Mouse (Mus musculus): ENCODE results near the gene 3110082I17Rik.
A peak's percentile ranks its signal among the peaks of the same experiment; 100 is the strongest.

GRCm38 (mm10) chr5:139331742-139332141 lies 128.6 kb downstream of the 3110082I17Rik start:
- TF ChIP-seq JUN (IDR thresholded peaks at IDR 0.05; ENCODE audit: insufficient read depth, low read depth, low read length) (no peak), EP300 (IDR thresholded peaks at IDR 0.05; ENCODE audit: low read length) (no peak), ELF1 (IDR thresholded peaks at IDR 0.05; ENCODE audit: low read depth, low read length) (peak; percentile 69), POLR2A (IDR thresholded peaks at IDR 0.05; ENCODE audit: low read depth, low read length) (no peak), CHD1 (IDR thresholded peaks at IDR 0.05; ENCODE audit: low read depth, low read length) (no peak), MAX (IDR thresholded peaks at IDR 0.05; ENCODE audit: low read length) (no peak), USF1 (IDR thresholded peaks at IDR 0.05; ENCODE audit: low read depth, low read length) (no peak), RAD21 (IDR thresholded peaks at IDR 0.05; ENCODE audit: low read depth, low read length) (peak; percentile 87), GABPA (IDR thresholded peaks at IDR 0.05; ENCODE audit: insufficient replicate concordance, low read depth, low read length) (no peak), PAX5 (IDR thresholded peaks at IDR 0.05; ENCODE audit: low read length) (no peak), CTCF (conservative IDR thresholded peaks at IDR 0.05 in 1 of 2, IDR thresholded peaks at IDR 0.05 in 1 of 2; ENCODE audit: low read depth in 2 of 2, low read length in 2 of 2) (peak; percentile 96 to 98), TCF12 (IDR thresholded peaks at IDR 0.05; ENCODE audit: low read depth, low read length) (no peak), MAFK (IDR thresholded peaks at IDR 0.05; ENCODE audit: insufficient replicate concordance, low read length) (no peak)

All from CH12.LX (cell line).